Mouse (Mus musculus): ENCODE results near the gene Ube2v1. TPM values are rescaled to one million over a fixed set of nuclear protein-coding genes. Genes with fewer than 3 reads are reported as not detected.

Gene Ube2v1
- polyA plus RNA-seq, 1 experiment, result 314 TPM

DNA sequence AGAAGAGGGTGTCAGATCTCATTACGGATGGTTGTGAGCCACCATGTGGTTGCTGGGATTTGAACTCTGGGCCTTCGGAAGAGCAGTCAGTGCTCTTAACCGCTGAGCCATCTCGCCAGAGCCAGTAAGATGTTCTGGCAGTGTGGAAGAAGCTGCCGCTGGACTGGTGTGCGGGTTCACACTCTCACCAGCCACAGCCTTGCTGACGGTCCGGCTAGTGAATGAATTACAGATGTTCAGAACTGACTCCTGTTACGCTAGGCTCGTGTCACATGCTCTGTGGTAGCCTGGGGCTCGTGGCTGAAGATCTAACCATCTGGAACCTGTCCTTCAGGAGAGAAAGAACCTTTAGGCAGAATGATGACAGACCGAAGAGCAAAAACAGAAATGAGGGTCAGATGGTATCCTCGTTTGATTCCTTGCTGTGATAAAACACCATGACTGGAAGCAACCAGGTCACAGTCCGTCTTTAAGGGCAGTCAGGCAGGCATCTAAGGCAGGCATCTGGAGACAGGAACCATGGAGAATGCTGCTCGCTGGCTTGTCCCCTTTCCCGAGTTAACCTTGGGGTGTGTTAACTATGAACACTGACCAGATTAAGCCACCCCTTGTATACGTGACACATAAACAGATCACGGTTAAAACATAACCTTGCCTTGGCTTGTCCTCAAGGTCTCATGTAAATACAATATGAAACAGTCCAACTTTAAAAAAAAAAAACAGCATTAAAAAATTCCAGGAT, 34.2 kb upstream of the Ube2v1 start:
- Histone ChIP-seq H3K9me3 (no peaks in the 10 kb centered on the region; the same call in 1 of the 2 replicates), H3K4me1 (peaks cover 28% of the 10 kb centered on the region), H3K4me3 (replicated peaks) (no peak overlapping the region), H3K27me3 (replicated peaks) (peaks cover 20% of the 10 kb centered on the region), H3K36me3 (replicated peaks; ENCODE audit: low read length) (no peaks in the 10 kb centered on the region)
- TF ChIP-seq FLI1 (IDR thresholded peaks at IDR 0.05; ENCODE audit: low read length) (no peak), GATA1 (IDR thresholded peaks at IDR 0.05; ENCODE audit: borderline replicate concordance, low read length) (no peak)

DNA sequence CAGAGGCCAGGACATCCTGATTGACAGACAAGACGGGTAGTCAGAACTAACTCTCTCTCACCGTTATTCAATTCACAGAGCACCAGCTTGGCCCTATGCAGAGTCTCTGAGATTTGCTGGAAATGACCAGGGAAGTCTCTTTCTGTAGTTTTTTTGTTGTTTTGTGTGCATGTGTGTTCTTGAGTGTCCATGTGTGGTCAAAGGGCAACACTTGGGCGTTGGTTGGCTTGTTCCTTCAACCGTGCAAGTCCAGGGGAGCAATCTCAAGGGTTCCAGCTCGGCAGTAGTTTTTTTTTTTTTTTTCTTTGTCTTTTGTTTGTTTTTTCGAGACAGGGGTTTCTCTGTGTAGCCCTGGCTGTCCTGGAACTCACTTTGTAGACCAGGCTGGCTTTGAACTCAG, 30.8 kb upstream of the Ube2v1 start:
- H3K9me3 ChIP-seq, result no peaks in the 10 kb centered on the region; the same call in 1 of the 2 replicates
- H3K4me3 ChIP-seq (replicated peaks), result peak overlapping the region; percentile 99

DNA sequence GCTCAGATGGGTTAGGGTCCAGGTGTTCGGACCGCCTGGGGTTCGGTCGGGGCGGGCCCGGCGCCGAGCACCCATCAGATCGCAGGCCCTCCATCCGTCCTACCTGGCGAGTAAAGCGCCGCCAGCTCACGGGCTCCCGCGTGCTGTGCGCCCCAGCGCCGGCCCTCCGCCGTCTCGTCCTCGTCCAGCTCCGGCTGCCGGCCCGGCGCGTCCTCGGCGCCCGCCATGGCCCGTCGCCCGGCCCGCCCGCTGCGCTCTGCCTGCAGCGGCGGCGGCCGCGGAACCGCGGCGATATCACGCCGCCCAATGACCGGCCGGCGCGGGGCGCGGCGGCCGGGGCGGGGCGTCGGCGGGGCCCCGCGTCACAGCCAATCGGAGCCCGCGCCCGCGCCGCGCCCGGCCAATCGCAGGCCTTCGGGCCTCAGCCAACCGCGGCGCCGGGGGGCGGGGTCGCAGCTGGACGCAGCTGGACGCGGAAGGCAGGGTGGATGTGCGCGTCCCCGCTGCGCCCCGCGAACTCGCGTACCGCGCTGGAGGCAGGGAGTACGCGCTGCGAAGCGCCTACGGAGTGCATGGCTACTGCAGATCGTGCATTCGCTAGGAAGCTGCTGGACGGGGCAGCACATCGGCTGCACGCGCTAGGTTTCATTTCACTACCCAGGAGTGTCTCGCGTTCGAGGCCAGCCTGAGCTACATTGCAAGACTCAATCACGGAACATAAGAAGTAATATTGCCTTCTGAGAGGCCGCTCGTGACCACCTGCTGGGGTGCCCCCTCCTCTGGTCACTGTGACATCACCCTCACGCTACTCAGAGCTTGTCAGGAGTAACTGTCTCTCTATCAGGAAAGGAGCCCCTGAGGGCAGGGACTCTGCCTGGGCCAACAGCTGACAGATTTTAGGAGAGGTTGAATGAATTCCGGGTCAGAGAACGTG, 29.6 kb upstream of the Ube2v1 start, which contains the start of gene Gm20431:
Gm20431 (minus strand) TSS at position 227 of the 934 bp plus-strand sequence.
- peaks cover 26% of the 10 kb centered on the region for H3K36me3 ChIP-seq (replicated peaks; ENCODE audit: low read length)

More for the DNA sequence above, 30.8 kb upstream of the Ube2v1 start:
- no peak for TF ChIP-seq FLI1 (IDR thresholded peaks at IDR 0.05; ENCODE audit: low read length)
- no peak for TF ChIP-seq GATA1 (IDR thresholded peaks at IDR 0.05; ENCODE audit: borderline replicate concordance, low read length)
- peaks cover 23% of the 10 kb centered on the region for H3K36me3 ChIP-seq (replicated peaks; ENCODE audit: low read length)
- peaks cover 9% of the 10 kb centered on the region for H3K27me3 ChIP-seq (replicated peaks)
- H3K4me1 ChIP-seq, result peaks cover 49% of the 10 kb centered on the region

DNA sequence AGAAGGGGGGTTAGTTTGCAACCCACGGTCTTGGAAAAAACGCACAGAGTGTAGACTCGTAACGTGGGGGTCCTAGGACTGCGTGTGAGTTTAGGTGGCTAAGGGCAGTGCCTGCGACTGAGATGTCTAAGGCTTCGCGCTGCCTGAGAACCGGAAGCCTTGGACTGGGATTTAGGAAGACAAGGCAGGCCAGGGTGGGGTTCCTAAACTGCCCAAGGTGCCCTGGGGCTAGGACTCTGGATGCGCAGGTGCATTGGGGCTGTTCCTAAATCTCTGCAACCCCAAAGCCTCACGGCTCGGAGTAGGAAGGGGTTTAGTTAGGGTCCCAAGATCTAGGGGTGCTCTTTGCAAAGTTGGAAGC, 28.7 kb upstream of the Ube2v1 start:
- no peaks in the 10 kb centered on the region; the same call in 1 of the 2 replicates for H3K9me3 ChIP-seq
- H3K4me3 ChIP-seq (replicated peaks), result peak overlapping the region; percentile 96
- peaks cover 28% of the 10 kb centered on the region for H3K36me3 ChIP-seq (replicated peaks; ENCODE audit: low read length)
- TF ChIP-seq GATA1 (IDR thresholded peaks at IDR 0.05; ENCODE audit: borderline replicate concordance, low read length), result no peak
- H3K4me1 ChIP-seq, result peaks cover 67% of the 10 kb centered on the region
- peaks cover 2% of the 10 kb centered on the region for H3K27me3 ChIP-seq (replicated peaks)

More for the DNA sequence above, 29.6 kb upstream of the Ube2v1 start, which contains the start of gene Gm20431:
- H3K4me1 ChIP-seq, result peaks cover 58% of the 10 kb centered on the region
- peak within 1 kb of the TSS; percentile 99 for H3K4me3 ChIP-seq (replicated peaks)
- H3K9me3 ChIP-seq, result no peaks in the 10 kb centered on the region; the same call in 1 of the 2 replicates
- peaks cover 5% of the 10 kb centered on the region for H3K27me3 ChIP-seq (replicated peaks)
- TF ChIP-seq GATA1 (IDR thresholded peaks at IDR 0.05; ENCODE audit: borderline replicate concordance, low read length) (no peak), FLI1 (IDR thresholded peaks at IDR 0.05; ENCODE audit: low read length) (no peak)

DNA sequence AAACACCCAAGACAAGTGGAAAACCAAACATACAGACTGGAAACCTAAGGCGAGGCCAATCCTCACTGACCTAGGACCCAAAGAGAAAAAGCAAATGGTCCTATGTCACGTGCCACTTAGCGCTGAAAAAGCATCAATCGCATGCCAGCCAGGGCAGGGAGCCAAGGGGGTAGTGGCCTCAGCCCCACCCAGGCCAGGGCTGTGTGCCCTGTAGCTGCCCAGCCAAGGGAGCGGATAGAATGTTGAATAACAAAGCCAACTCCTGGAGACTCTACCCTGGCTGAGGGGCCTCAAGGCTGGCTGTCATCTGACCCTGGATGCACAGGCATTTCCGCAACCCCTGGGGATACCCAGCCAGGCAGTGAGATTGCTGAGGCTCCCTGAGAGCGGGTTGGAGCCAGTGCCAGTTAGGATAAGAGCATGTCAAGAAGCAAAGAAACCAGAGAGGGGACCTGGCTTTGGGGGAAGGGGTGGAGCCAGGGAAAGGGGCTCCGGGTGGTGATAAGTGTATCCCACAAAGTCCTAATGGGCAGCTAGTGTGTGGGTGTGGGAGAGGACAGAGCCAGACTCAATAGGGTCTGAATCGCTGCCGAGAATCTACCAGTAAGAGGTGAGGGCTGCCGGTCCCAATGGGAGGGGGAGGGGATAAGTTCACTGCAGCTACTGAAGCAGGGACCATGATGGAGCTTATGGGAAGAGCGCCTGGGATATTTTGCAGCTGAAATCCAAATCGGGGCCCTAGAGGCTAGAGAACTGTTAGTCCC, 28.1 kb upstream of the Ube2v1 start:
- H3K27me3 ChIP-seq (replicated peaks), result peaks cover 2% of the 10 kb centered on the region
- peak overlapping the region; percentile 96 for H3K4me3 ChIP-seq (replicated peaks)
- peaks cover 32% of the 10 kb centered on the region for H3K36me3 ChIP-seq (replicated peaks; ENCODE audit: low read length)
- H3K9me3 ChIP-seq, result no peaks in the 10 kb centered on the region; the same call in 1 of the 2 replicates
- TF ChIP-seq GATA1 (IDR thresholded peaks at IDR 0.05; ENCODE audit: borderline replicate concordance, low read length) (no peak), FLI1 (IDR thresholded peaks at IDR 0.05; ENCODE audit: low read length) (no peak)
- H3K4me1 ChIP-seq, result peaks cover 73% of the 10 kb centered on the region

DNA sequence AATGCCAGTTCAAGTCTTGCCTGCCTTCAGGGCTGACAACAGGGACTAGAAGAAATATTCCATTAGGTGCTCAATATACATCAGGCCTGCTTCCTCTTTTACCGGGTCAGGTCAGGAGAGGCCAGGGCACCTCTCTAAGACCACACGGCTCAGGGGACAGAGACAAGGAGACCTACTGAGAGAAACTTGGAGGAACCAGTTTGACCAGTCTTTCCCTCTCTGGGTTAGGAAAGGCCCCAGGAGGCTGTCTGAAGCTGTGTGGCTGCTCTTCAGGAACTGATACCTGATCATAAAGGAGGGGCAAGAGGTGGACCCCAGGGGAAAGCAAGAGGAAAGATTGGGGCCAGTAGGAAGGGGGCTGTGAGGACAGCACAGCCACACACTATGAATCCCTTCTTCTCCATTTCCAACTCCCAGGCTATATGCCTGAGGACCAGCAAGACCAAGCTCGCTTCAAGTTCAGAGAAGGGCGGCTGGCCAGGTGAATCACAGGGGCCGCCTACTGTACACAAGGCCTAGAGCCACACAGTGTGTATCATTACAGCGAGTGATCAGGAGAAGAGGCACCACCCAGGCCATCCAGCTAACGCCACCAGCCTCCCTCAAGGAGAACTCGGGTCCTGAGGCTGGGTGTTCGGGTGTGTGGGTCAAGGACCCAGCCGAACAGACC, 27.4 kb upstream of the Ube2v1 start:
- H3K27me3 ChIP-seq (replicated peaks), result no peaks in the 10 kb centered on the region
- H3K36me3 ChIP-seq (replicated peaks; ENCODE audit: low read length), result peaks cover 40% of the 10 kb centered on the region
- H3K4me3 ChIP-seq (replicated peaks), result peak overlapping the region; percentile 96
- H3K4me1 ChIP-seq, result peaks cover 80% of the 10 kb centered on the region
- H3K9me3 ChIP-seq, result no peaks in the 10 kb centered on the region
- TF ChIP-seq FLI1 (IDR thresholded peaks at IDR 0.05; ENCODE audit: low read length) (no peak), GATA1 (IDR thresholded peaks at IDR 0.05; ENCODE audit: borderline replicate concordance, low read length) (no peak)

DNA sequence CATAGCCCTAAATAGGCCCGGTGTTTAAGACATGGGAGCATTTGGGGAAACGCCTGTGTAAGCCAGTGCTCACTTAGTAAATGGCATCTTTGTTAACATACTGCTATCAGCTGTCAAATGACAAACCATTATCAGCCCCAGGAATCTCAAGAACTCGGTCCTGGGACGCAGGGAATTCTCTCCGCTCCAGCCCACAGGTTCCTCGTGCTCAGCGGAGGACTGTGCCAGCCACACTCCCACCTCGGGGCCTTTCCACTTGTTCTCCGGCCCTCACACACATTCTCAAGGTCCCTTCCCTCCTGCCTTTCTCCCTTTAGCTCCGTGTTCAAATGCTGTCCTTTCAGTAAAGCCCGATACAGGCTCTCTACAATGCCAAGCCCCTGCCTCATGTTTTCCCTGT, 26.8 kb upstream of the Ube2v1 start:
- H3K4me1 ChIP-seq, result peaks cover 86% of the 10 kb centered on the region
- H3K4me3 ChIP-seq (replicated peaks), result peak overlapping the region; percentile 96
- no peaks in the 10 kb centered on the region for H3K27me3 ChIP-seq (replicated peaks)
- TF ChIP-seq FLI1 (IDR thresholded peaks at IDR 0.05; ENCODE audit: low read length) (no peak), GATA1 (IDR thresholded peaks at IDR 0.05; ENCODE audit: borderline replicate concordance, low read length) (no peak)
- peaks cover 46% of the 10 kb centered on the region for H3K36me3 ChIP-seq (replicated peaks; ENCODE audit: low read length)
- H3K9me3 ChIP-seq, result no peaks in the 10 kb centered on the region

DNA sequence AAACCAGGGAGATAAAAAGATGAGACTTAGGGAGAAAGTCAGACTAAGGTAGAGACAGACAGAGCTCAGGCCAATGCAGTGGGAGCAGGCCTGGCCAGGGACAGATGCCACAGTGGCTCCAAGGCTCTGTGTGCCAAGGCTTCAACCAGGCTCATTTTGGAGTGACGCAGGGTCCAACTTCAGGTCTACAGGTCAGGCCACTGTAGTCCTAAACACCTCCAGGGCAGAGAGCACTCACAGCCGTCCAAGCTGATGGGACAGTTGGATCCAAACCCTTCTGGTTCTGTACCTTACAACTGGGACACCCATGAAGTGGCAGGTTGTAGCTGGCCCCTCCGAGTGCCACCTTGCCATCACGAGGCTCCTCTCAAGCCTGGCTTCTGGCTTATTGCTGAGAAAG, 26.1 kb upstream of the Ube2v1 start:
- Histone ChIP-seq H3K36me3 (replicated peaks; ENCODE audit: low read length) (peaks cover 53% of the 10 kb centered on the region), H3K4me1 (peaks cover 94% of the 10 kb centered on the region), H3K9me3 (no peaks in the 10 kb centered on the region)

More for the DNA sequence above, 26.1 kb upstream of the Ube2v1 start:
- no peak for TF ChIP-seq GATA1 (IDR thresholded peaks at IDR 0.05; ENCODE audit: borderline replicate concordance, low read length)
- TF ChIP-seq FLI1 (IDR thresholded peaks at IDR 0.05; ENCODE audit: low read length), result no peak
- no peaks in the 10 kb centered on the region for H3K27me3 ChIP-seq (replicated peaks)
- peak overlapping the region; percentile 96 for H3K4me3 ChIP-seq (replicated peaks)

All from megakaryocyte, embryonic 14.5 days (primary cell).